ENCODE assay signal across 10 mouse cellular contexts in genomic region chr12:79626555-79627080, GRCm38 (mm10).
DNase-seq lines count a peak whose midpoint lies in the region; ATAC-seq and TF ChIP-seq lines count a peak whose summit lies in the region.
"Had no signal": no experiment of that assay in that cellular context is flagged by ENCODE, and none has a peak within 500 bp of the region (broad histone marks: within the 10 kb centered on the region; RNA-seq: fewer than 3 reads in every experiment).

No protein-coding gene starts in this region.

- no peaks in the 10 kb centered on the region for H3K36me3 ChIP-seq in hindbrain, embryonic 12.5 days
- H3K36me3 ChIP-seq in hindbrain, embryonic 16.5 days (ENCODE audit: control insufficient read depth, insufficient read depth, low read length): no peaks in the 10 kb centered on the region
- H3K36me3 ChIP-seq in neural tube, embryonic 13.5 days: no peaks in the 10 kb centered on the region
- H3K36me3 ChIP-seq in heart, postnatal 0 days (replicated peaks; ENCODE audit: control insufficient read depth, insufficient read depth, low read length): no peaks in the 10 kb centered on the region
- H3K36me3 ChIP-seq in stomach, postnatal 0 days (ENCODE audit: control insufficient read depth, insufficient read depth, low read length): no peaks in the 10 kb centered on the region

- no peak for TF ChIP-seq CTCF in heart, postnatal 0 days (IDR thresholded peaks at IDR 0.05; ENCODE audit: low read depth)
- TF ChIP-seq CTCF in stomach, postnatal 0 days (IDR thresholded peaks at IDR 0.05; ENCODE audit: low read depth): no peak

- no peak for ATAC-seq in hindbrain, embryonic 12.5 days (ENCODE audit: low FRiP score)
- no peak for ATAC-seq in hindbrain, embryonic 16.5 days
- no peak for ATAC-seq in neural tube, embryonic 13.5 days (ENCODE audit: low read depth)
- no peak for ATAC-seq in heart, postnatal 0 days (ENCODE audit: insufficient read depth, low read depth)
- no peak for ATAC-seq in stomach, postnatal 0 days (ENCODE audit: low FRiP score, low TSS enrichment)
- ATAC-seq in frontal cortex, adult (ENCODE audit: low TSS enrichment): no peak

- no peak overlapping the region for H3K4me2 ChIP-seq in hindbrain, embryonic 12.5 days (replicated peaks)
- no peak overlapping the region for H3K4me2 ChIP-seq in hindbrain, embryonic 16.5 days (ENCODE audit: low read length)
- H3K4me2 ChIP-seq in neural tube, embryonic 13.5 days: no peak overlapping the region
- H3K4me2 ChIP-seq in heart, postnatal 0 days (ENCODE audit: low read depth, low read length): no peak overlapping the region
- no peak overlapping the region for H3K4me2 ChIP-seq in stomach, postnatal 0 days (replicated peaks; ENCODE audit: low read depth)

- H3K9me3 ChIP-seq in hindbrain, embryonic 12.5 days (replicated peaks): no peaks in the 10 kb centered on the region
- H3K9me3 ChIP-seq in hindbrain, embryonic 16.5 days (ENCODE audit: control insufficient read depth, low read length): no peaks in the 10 kb centered on the region
- no peaks in the 10 kb centered on the region for H3K9me3 ChIP-seq in neural tube, embryonic 13.5 days
- H3K9me3 ChIP-seq in heart, postnatal 0 days (replicated peaks; ENCODE audit: control insufficient read depth, low read length): no peaks in the 10 kb centered on the region
- no peaks in the 10 kb centered on the region for H3K9me3 ChIP-seq in stomach, postnatal 0 days (ENCODE audit: control insufficient read depth, low read length)
- H3K9me3 ChIP-seq: G1E had no signal

- H3K4me1 ChIP-seq in hindbrain, embryonic 12.5 days: peaks cover 26% of the 10 kb centered on the region
- no peaks in the 10 kb centered on the region; the same call in none of the 2 replicates for H3K4me1 ChIP-seq in hindbrain, embryonic 16.5 days (ENCODE audit: control insufficient read depth, insufficient read depth, low read depth, low read length)
- peaks cover 22% of the 10 kb centered on the region for H3K4me1 ChIP-seq in neural tube, embryonic 13.5 days (replicated peaks)
- no peaks in the 10 kb centered on the region; the same call in 1 of the 2 replicates for H3K4me1 ChIP-seq in heart, postnatal 0 days (ENCODE audit: control insufficient read depth, insufficient read depth)
- H3K4me1 ChIP-seq in stomach, postnatal 0 days (replicated peaks; ENCODE audit: control insufficient read depth, insufficient read depth): 0 out of 2 replicates have a peak, but pooled peaks cover 2% of the 10 kb centered on the region

- H3K27ac ChIP-seq in hindbrain, embryonic 12.5 days: peak overlapping the region; percentile 40
- H3K27ac ChIP-seq in hindbrain, embryonic 16.5 days (ENCODE audit: low read depth, low read length): no peak overlapping the region
- H3K27ac ChIP-seq in neural tube, embryonic 13.5 days (replicated peaks): peak overlapping the region; percentile 52; the same call in 1 of the 2 replicates
- peak overlapping the region; percentile 15; the same call in 1 of the 2 replicates for H3K27ac ChIP-seq in heart, postnatal 0 days (ENCODE audit: low read depth)
- H3K27ac ChIP-seq in stomach, postnatal 0 days (replicated peaks): peak overlapping the region; percentile 56

- DNase-seq in neural tube, embryonic 10.5 days (ENCODE audit: extremely low spot score, low spot score): no peak
- DNase-seq in heart, postnatal 0 days (ENCODE audit: low spot score): no peak
- DNase-seq in stomach, postnatal 0 days (ENCODE audit: low spot score): no peak
- DNase-seq: adrenal gland, adult 2 months; cerebellum, postnatal 14 days had no signal

- TF ChIP-seq EP300 in heart, postnatal 0 days (IDR thresholded peaks at IDR 0.05; ENCODE audit: low read depth): no peak
- TF ChIP-seq EP300 in stomach, postnatal 0 days (optimal IDR thresholded peaks at IDR 0.05): no peak

- no peak overlapping the region for H3K9ac ChIP-seq in hindbrain, embryonic 12.5 days
- H3K9ac ChIP-seq in hindbrain, embryonic 16.5 days (ENCODE audit: low read depth, low read length): no peak overlapping the region
- no peak overlapping the region for H3K9ac ChIP-seq in neural tube, embryonic 13.5 days
- H3K9ac ChIP-seq in heart, postnatal 0 days (replicated peaks; ENCODE audit: low read depth, low read length): no peak overlapping the region
- H3K9ac ChIP-seq in stomach, postnatal 0 days (ENCODE audit: low read length): no peak overlapping the region

- H3K27me3 ChIP-seq in hindbrain, embryonic 12.5 days: no peaks in the 10 kb centered on the region
- H3K27me3 ChIP-seq in hindbrain, embryonic 16.5 days (replicated peaks; ENCODE audit: control insufficient read depth, insufficient read depth, low read length): no peaks in the 10 kb centered on the region
- no peaks in the 10 kb centered on the region for H3K27me3 ChIP-seq in neural tube, embryonic 13.5 days
- H3K27me3 ChIP-seq in heart, postnatal 0 days (ENCODE audit: control insufficient read depth, insufficient read depth, low read length): no peaks in the 10 kb centered on the region
- no peaks in the 10 kb centered on the region for H3K27me3 ChIP-seq in stomach, postnatal 0 days (ENCODE audit: control insufficient read depth, insufficient read depth, low read length)

- H3K4me3 ChIP-seq in hindbrain, embryonic 12.5 days: no peak overlapping the region
- H3K4me3 ChIP-seq in hindbrain, embryonic 16.5 days (ENCODE audit: low read length): no peak overlapping the region
- H3K4me3 ChIP-seq in neural tube, embryonic 13.5 days: no peak overlapping the region
- no peak overlapping the region for H3K4me3 ChIP-seq in heart, postnatal 0 days (ENCODE audit: low read depth, low read length)
- H3K4me3 ChIP-seq in stomach, postnatal 0 days (ENCODE audit: low read depth, low read length): no peak overlapping the region

- WGBS in hindbrain, embryonic 12.5 days: 41% methylated on average over 4 of the region's 4 CpGs
- WGBS in hindbrain, embryonic 16.5 days: 41% methylated on average over 4 of the region's 4 CpGs
- 42% methylated on average over 4 of the region's 4 CpGs for WGBS in neural tube, embryonic 13.5 days
- WGBS in heart, postnatal 0 days: 73% methylated on average over 4 of the region's 4 CpGs
- WGBS in stomach, postnatal 0 days: 67% methylated on average over 4 of the region's 4 CpGs
